Mouse (Mus musculus) cortical plate, adult 2 months (tissue): Measurements from ENCODE around the gene Rnf213.

ENCODE experiments used
- CTCF ChIP-seq: fragments of 200-500 bp; IDR thresholded peaks from 2 replicates; pipeline ENCODE4 v1.5.1; 2011; ENCODE audit warnings: mild to moderate bottlenecking, control low read depth, low read length; ENCODE audit not compliant: insufficient read depth; ENCODE audit errors: extremely low read depth
- POLR2A ChIP-seq: fragments of 200-500 bp; IDR thresholded peaks from 2 replicates; pipeline ENCODE4 v1.6.1; 2011; ENCODE audit warnings: mild to moderate bottlenecking, low read length, control low read depth; ENCODE audit not compliant: insufficient read depth; ENCODE audit errors: extremely low read depth

DNA sequence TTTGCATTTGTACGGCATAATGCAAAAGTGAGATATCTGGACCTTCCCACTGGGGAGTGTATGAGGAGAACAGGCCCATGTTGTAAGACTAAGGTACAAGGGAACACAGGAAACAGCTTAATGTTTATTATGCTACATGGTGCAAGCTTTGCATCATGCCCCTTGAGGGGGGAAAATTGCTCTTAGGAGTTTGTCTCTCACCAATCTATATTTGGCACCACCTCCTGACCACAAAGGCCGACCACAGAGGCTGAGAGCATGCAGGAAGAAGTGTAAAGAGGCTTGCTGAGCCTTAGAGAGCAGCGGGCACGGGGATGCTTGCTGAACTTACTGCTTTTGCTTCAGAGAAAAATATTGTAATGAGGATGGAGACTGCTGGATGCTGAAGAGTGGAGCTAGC is 8.0 kb upstream of the Rnf213 start:
- TF ChIP-seq CTCF (no peak), POLR2A (no peak)
